Mouse (Mus musculus): ENCODE results near the gene Cpeb4. TPM values are rescaled to one million over a fixed set of nuclear protein-coding genes. Genes with fewer than 3 reads are reported as not detected.

Cpeb4 gene
- polyA plus RNA-seq, 1 experiment from 2014 or later: 37.6 TPM

- Histone ChIP-seq H3K4me1 (replicated peaks; ENCODE audit: control insufficient read depth, insufficient read depth, low read length) (no peaks in the 10 kb centered on the region), H3K4me3 (replicated peaks; ENCODE audit: low read length) (no peak overlapping the region), H3K36me3 (replicated peaks; ENCODE audit: control insufficient read depth, insufficient read depth) (no peaks in the 10 kb centered on the region), H3K9me3 (ENCODE audit: control insufficient read depth, low read length) (no peaks in the 10 kb centered on the region), H3K27ac (no peak overlapping the region), H3K9ac (no peak overlapping the region), H3K27me3 (ENCODE audit: control insufficient read depth, insufficient read depth, low read length) (no peaks in the 10 kb centered on the region), H3K4me2 (replicated peaks) (no peak overlapping the region)
- WGBS: 50% methylated on average over 1 of the region's 1 CpGs
- no peak for ATAC-seq (ENCODE audit: low FRiP score)
- DNase-seq (ENCODE audit: low spot score): no peak
Measured at GRCm38 (mm10) chr11:31907650-31908049, 35.6 kb downstream of the Cpeb4 start.

- Histone ChIP-seq H3K36me3 (replicated peaks; ENCODE audit: control insufficient read depth, insufficient read depth) (no peaks in the 10 kb centered on the region), H3K4me1 (replicated peaks; ENCODE audit: control insufficient read depth, insufficient read depth, low read length) (no peaks in the 10 kb centered on the region), H3K27me3 (ENCODE audit: control insufficient read depth, insufficient read depth, low read length) (no peaks in the 10 kb centered on the region), H3K4me3 (replicated peaks; ENCODE audit: low read length) (no peak overlapping the region), H3K9ac (no peak overlapping the region), H3K27ac (no peak overlapping the region), H3K4me2 (replicated peaks) (no peak overlapping the region), H3K9me3 (ENCODE audit: control insufficient read depth, low read length) (no peaks in the 10 kb centered on the region)
- ATAC-seq (ENCODE audit: low FRiP score) (no peak), DNase-seq (ENCODE audit: low spot score) (no peak)
Measured at GRCm38 (mm10) chr11:31912958-31913357, 40.9 kb downstream of the Cpeb4 start.

GRCm38 (mm10) chr11:31917769-31918168, 45.8 kb downstream of the Cpeb4 start:
- ATAC-seq (ENCODE audit: low FRiP score): no peak
- no peak overlapping the region for H3K4me2 ChIP-seq (replicated peaks)
- DNase-seq (ENCODE audit: low spot score): no peak
- no peak overlapping the region for H3K4me3 ChIP-seq (replicated peaks; ENCODE audit: low read length)
- no peaks in the 10 kb centered on the region for H3K9me3 ChIP-seq (ENCODE audit: control insufficient read depth, low read length)
- H3K9ac ChIP-seq: no peak overlapping the region
- H3K27me3 ChIP-seq (ENCODE audit: control insufficient read depth, insufficient read depth, low read length): no peaks in the 10 kb centered on the region
- 90% methylated on average over 1 of the region's 1 CpGs for WGBS
- H3K27ac ChIP-seq: no peak overlapping the region
- H3K36me3 ChIP-seq (replicated peaks; ENCODE audit: control insufficient read depth, insufficient read depth): peaks cover 14% of the 10 kb centered on the region
- H3K4me1 ChIP-seq (replicated peaks; ENCODE audit: control insufficient read depth, insufficient read depth, low read length): no peaks in the 10 kb centered on the region

GRCm38 (mm10) chr11:31930051-31930450, 58.0 kb downstream of the Cpeb4 start:
- H3K4me3 ChIP-seq (replicated peaks; ENCODE audit: low read length): no peak overlapping the region
- H3K27ac ChIP-seq: no peak overlapping the region
- 96% methylated on average over 10 of the region's 10 CpGs for whole genome bisulfite sequencing
- peaks cover 81% of the 10 kb centered on the region for H3K36me3 ChIP-seq (replicated peaks; ENCODE audit: control insufficient read depth, insufficient read depth)
- H3K9ac ChIP-seq: no peak overlapping the region
- H3K4me1 ChIP-seq (replicated peaks; ENCODE audit: control insufficient read depth, insufficient read depth, low read length): no peaks in the 10 kb centered on the region
- H3K4me2 ChIP-seq (replicated peaks): no peak overlapping the region
- no peaks in the 10 kb centered on the region for H3K9me3 ChIP-seq (ENCODE audit: control insufficient read depth, low read length)
- DNase-seq (ENCODE audit: low spot score): no peak
- ATAC-seq (ENCODE audit: low FRiP score): no peak
- no peaks in the 10 kb centered on the region for H3K27me3 ChIP-seq (ENCODE audit: control insufficient read depth, insufficient read depth, low read length)

- DNase-seq (ENCODE audit: low spot score) (no peak), ATAC-seq (ENCODE audit: low FRiP score) (no peak)
- Histone ChIP-seq H3K36me3 (replicated peaks; ENCODE audit: control insufficient read depth, insufficient read depth) (peaks cover 48% of the 10 kb centered on the region), H3K9me3 (ENCODE audit: control insufficient read depth, low read length) (no peaks in the 10 kb centered on the region), H3K9ac (no peak overlapping the region), H3K4me2 (replicated peaks) (no peak overlapping the region), H3K4me1 (replicated peaks; ENCODE audit: control insufficient read depth, insufficient read depth, low read length) (peaks cover 2% of the 10 kb centered on the region), H3K27me3 (ENCODE audit: control insufficient read depth, insufficient read depth, low read length) (no peaks in the 10 kb centered on the region), H3K27ac (no peak overlapping the region), H3K4me3 (replicated peaks; ENCODE audit: low read length) (no peak overlapping the region)
- 63% methylated on average over 4 of the region's 4 CpGs for WGBS
Measured at GRCm38 (mm10) chr11:31935652-31936051, 63.6 kb downstream of the Cpeb4 start.

GRCm38 (mm10) chr11:31936910-31937525, 65.0 kb downstream of the Cpeb4 start:
- no peak overlapping the region for H3K4me3 ChIP-seq (replicated peaks; ENCODE audit: low read length)
- H3K36me3 ChIP-seq (replicated peaks; ENCODE audit: control insufficient read depth, insufficient read depth): peaks cover 34% of the 10 kb centered on the region
- ATAC-seq (ENCODE audit: low FRiP score) (no peak), DNase-seq (ENCODE audit: low spot score) (no peak)
- H3K27ac ChIP-seq: no peak overlapping the region
- no peak overlapping the region for H3K4me2 ChIP-seq (replicated peaks)
- peaks cover 14% of the 10 kb centered on the region for H3K4me1 ChIP-seq (replicated peaks; ENCODE audit: control insufficient read depth, insufficient read depth, low read length)
- no peak overlapping the region for H3K9ac ChIP-seq
- H3K27me3 ChIP-seq (ENCODE audit: control insufficient read depth, insufficient read depth, low read length): no peaks in the 10 kb centered on the region
- WGBS: 94% methylated on average over 10 of the region's 10 CpGs
- no peaks in the 10 kb centered on the region for H3K9me3 ChIP-seq (ENCODE audit: control insufficient read depth, low read length)

- Histone ChIP-seq H3K27me3 (ENCODE audit: control insufficient read depth, insufficient read depth, low read length) (no peaks in the 10 kb centered on the region), H3K4me3 (replicated peaks; ENCODE audit: low read length) (no peak overlapping the region), H3K36me3 (replicated peaks; ENCODE audit: control insufficient read depth, insufficient read depth) (peaks cover 8% of the 10 kb centered on the region; the same call in 1 of the 2 replicates), H3K9ac (peak overlapping the region; percentile 16; the same call in 1 of the 2 replicates), H3K9me3 (ENCODE audit: control insufficient read depth, low read length) (no peaks in the 10 kb centered on the region), H3K4me2 (replicated peaks) (peak overlapping the region; percentile 27), H3K27ac (peak overlapping the region; percentile 86), H3K4me1 (replicated peaks; ENCODE audit: control insufficient read depth, insufficient read depth, low read length) (peaks cover 19% of the 10 kb centered on the region)
- peak; percentile 80 for DNase-seq (ENCODE audit: low spot score)
- ATAC-seq (ENCODE audit: low FRiP score): peak; percentile 83
- WGBS: 60% methylated on average over 13 of the region's 13 CpGs
Measured at GRCm38 (mm10) chr11:31940898-31941639, 69.1 kb downstream of the Cpeb4 start.

- Histone ChIP-seq H3K4me3 (replicated peaks; ENCODE audit: low read length) (no peak overlapping the region), H3K4me1 (replicated peaks; ENCODE audit: control insufficient read depth, insufficient read depth, low read length) (peaks cover 19% of the 10 kb centered on the region), H3K9me3 (ENCODE audit: control insufficient read depth, low read length) (no peaks in the 10 kb centered on the region), H3K27ac (peak overlapping the region; percentile 20), H3K4me2 (replicated peaks) (no peak overlapping the region), H3K9ac (no peak overlapping the region), H3K27me3 (ENCODE audit: control insufficient read depth, insufficient read depth, low read length) (no peaks in the 10 kb centered on the region), H3K36me3 (replicated peaks; ENCODE audit: control insufficient read depth, insufficient read depth) (peaks cover 5% of the 10 kb centered on the region; the same call in 1 of the 2 replicates)
- WGBS: 80% methylated on average over 4 of the region's 4 CpGs
- peak; percentile 56; the same call in 1 of the 2 replicates for ATAC-seq (ENCODE audit: low FRiP score)
- no peak for DNase-seq (ENCODE audit: low spot score)
Measured at GRCm38 (mm10) chr11:31941640-31942638, 69.9 kb downstream of the Cpeb4 start.

- H3K4me3 ChIP-seq (replicated peaks; ENCODE audit: low read length): no peak overlapping the region
- H3K27me3 ChIP-seq (ENCODE audit: control insufficient read depth, insufficient read depth, low read length): no peaks in the 10 kb centered on the region
- WGBS: 85% methylated on average over 3 of the region's 3 CpGs
- H3K27ac ChIP-seq: no peak overlapping the region
- ATAC-seq (ENCODE audit: low FRiP score) (no peak), DNase-seq (ENCODE audit: low spot score) (no peak)
- H3K9me3 ChIP-seq (ENCODE audit: control insufficient read depth, low read length): no peaks in the 10 kb centered on the region
- no peak overlapping the region for H3K4me2 ChIP-seq (replicated peaks)
- H3K9ac ChIP-seq: no peak overlapping the region
- no peaks in the 10 kb centered on the region for H3K36me3 ChIP-seq (replicated peaks; ENCODE audit: control insufficient read depth, insufficient read depth)
- H3K4me1 ChIP-seq (replicated peaks; ENCODE audit: control insufficient read depth, insufficient read depth, low read length): peaks cover 25% of the 10 kb centered on the region
Measured at GRCm38 (mm10) chr11:31945471-31945870, 73.5 kb downstream of the Cpeb4 start.

Measured in hindbrain, embryonic 14.5 days (tissue).